Mouse (Mus musculus): ENCODE results near the gene Bnc2. TPM values are rescaled to one million over a fixed set of nuclear protein-coding genes. Genes with fewer than 3 reads are reported as not detected.

Bnc2 gene
- polyA plus RNA-seq, 1 experiment = 7.4 TPM

DNA sequence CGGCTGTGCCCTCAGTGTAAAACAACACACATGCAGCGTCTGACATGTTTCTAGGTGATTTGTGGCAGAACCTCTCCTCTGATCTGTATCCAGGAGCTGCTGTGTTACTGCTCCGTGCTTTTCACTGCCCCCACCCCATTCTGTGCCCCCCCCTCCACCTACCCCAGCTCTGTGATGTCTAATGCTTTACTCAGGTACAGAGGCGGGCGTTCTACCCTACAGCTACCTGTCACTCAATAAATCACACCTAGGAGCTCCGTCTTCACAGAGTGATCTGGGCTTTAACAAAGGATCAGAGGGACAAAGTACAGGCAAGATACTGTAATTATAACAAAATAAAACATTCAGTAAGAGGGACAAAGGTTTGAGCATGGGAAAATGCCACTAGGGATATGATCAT is 192.4 kb downstream of the Bnc2 start:
- Histone ChIP-seq H3K4me3 (replicated peaks; ENCODE audit: extremely low read depth, low read depth, low read length) (no peak overlapping the region), H3K4me1 (ENCODE audit: control insufficient read depth, insufficient read depth, low read length) (no peaks in the 10 kb centered on the region)
- no peak for DNase-seq
- TF ChIP-seq CTCF (IDR thresholded peaks at IDR 0.05; ENCODE audit: insufficient read depth, low read length) (no peak), POLR2A (IDR thresholded peaks at IDR 0.05; ENCODE audit: borderline replicate concordance, extremely low read depth, low read depth, low read length) (no peak)
- WGBS = 69% methylated on average over 6 of the region's 6 CpGs

DNA sequence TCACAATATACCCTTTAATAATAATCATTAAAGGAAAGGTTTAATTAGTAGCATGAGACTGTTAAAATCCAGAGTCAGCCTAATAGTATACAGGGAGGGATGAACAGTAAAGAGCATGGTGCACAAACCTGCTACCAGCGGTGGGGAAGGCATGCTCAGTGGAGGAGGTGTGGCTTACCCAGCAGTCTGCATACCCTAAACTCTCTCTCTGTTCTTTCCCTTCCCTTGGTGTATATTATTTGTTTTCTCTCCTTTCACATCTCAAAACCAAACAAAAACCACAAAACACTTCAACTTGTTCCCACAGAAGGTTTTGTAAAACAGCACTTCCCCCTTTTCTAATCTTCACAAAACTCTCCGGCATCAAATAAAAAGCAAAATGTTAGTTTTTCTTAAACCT is 202.4 kb downstream of the Bnc2 start:
- 57% methylated on average over 2 of the region's 2 CpGs for WGBS
- TF ChIP-seq POLR2A (IDR thresholded peaks at IDR 0.05; ENCODE audit: borderline replicate concordance, extremely low read depth, low read depth, low read length) = no peak
- no peak for TF ChIP-seq CTCF (IDR thresholded peaks at IDR 0.05; ENCODE audit: insufficient read depth, low read length)

DNA sequence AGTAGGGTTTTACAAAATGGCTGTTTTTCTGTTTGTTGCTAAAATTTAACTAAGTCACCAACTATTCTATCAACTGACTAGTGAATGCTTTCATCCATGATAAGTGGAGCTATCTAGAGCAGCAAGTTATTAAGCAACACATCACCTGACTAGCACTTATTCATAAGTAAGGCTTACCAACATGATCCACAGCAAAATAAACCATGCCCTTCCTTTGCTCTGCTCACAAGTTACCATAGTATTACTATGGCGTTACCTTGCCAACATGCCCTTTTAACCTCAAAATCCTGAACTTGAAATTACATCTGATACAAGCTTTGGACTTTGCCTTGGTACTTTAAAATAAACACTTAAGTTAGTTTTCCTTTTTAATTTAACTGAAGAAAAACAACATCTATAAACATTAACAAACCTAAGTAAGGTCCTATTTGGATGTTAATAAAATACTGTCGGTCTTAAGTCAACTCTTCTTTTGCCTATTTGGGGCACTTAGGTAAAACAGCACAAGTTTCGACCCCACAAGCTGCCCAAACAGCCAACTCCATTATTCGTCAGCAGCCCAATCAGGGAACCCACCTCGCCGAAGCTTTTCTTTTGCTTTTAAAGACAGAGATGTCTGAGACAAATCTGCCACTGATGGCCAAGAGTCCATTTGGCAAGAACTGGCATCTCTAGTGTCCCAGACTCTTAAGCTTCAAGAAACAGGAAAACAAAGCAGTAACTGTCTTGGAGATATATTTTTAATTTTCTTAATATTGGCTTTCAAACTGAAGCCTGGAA is 204.8 kb downstream of the Bnc2 start:
- no peaks in the 10 kb centered on the region for H3K4me1 ChIP-seq (ENCODE audit: control insufficient read depth, insufficient read depth, low read length)
- no peak for DNase-seq
- WGBS = 82% methylated on average over 6 of the region's 6 CpGs
- no peak overlapping the region for H3K4me3 ChIP-seq (replicated peaks; ENCODE audit: extremely low read depth, low read depth, low read length)
- TF ChIP-seq POLR2A (IDR thresholded peaks at IDR 0.05; ENCODE audit: borderline replicate concordance, extremely low read depth, low read depth, low read length) = no peak

More for the DNA sequence above, 202.4 kb downstream of the Bnc2 start:
- no peak for DNase-seq
- Histone ChIP-seq H3K4me3 (replicated peaks; ENCODE audit: extremely low read depth, low read depth, low read length) (no peak overlapping the region), H3K4me1 (ENCODE audit: control insufficient read depth, insufficient read depth, low read length) (no peaks in the 10 kb centered on the region)

DNA sequence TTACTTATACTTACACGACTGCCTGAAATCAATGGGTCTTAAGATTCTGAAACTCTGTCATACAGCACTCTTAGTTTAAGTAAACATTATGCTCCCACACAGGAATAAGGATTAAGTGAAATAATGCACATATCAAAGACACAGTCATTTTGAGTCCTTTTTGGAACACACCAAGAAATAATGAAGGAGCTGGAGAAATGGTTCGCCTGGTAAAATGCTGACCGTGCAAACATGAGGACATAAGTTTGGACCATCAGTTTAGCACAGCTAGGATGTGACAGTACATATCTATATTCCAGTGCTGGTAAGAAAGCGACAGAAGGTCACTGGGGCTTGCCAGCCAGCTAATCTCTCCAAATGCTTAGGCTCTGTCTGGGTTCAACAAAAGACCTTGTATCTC is 205.7 kb downstream of the Bnc2 start:
- TF ChIP-seq POLR2A (IDR thresholded peaks at IDR 0.05; ENCODE audit: borderline replicate concordance, extremely low read depth, low read depth, low read length) (no peak), CTCF (IDR thresholded peaks at IDR 0.05; ENCODE audit: insufficient read depth, low read length) (no peak)
- no peak for DNase-seq
- WGBS = 74% methylated on average over 4 of the region's 4 CpGs
- H3K4me1 ChIP-seq (ENCODE audit: control insufficient read depth, insufficient read depth, low read length) = no peaks in the 10 kb centered on the region
- H3K4me3 ChIP-seq (replicated peaks; ENCODE audit: extremely low read depth, low read depth, low read length) = no peak overlapping the region

DNA sequence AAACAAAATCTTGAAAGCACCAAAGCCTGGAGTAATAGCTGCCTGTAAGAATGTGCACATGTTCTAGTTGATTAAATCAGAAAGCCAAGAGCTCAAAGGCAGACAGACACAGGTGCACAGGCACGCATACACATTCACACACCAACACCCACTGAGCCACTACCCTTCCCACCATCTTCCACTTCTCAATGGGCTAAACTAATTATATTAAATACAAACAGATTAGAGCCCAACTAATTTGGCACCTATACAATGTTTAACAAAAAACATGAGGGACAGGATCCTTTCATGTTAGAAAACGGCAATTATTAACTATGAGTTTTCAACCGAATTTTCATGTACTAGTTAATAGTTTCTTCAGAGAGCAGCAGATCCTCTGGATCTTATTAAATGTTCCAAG is 207.4 kb downstream of the Bnc2 start:
- DNase-seq = no peak
- Histone ChIP-seq H3K4me1 (ENCODE audit: control insufficient read depth, insufficient read depth, low read length) (no peaks in the 10 kb centered on the region), H3K4me3 (replicated peaks; ENCODE audit: extremely low read depth, low read depth, low read length) (no peak overlapping the region)
- no peak for TF ChIP-seq POLR2A (IDR thresholded peaks at IDR 0.05; ENCODE audit: borderline replicate concordance, extremely low read depth, low read depth, low read length)
- TF ChIP-seq CTCF (IDR thresholded peaks at IDR 0.05; ENCODE audit: insufficient read depth, low read length) = no peak
- 86% methylated on average over 3 of the region's 3 CpGs for WGBS

DNA sequence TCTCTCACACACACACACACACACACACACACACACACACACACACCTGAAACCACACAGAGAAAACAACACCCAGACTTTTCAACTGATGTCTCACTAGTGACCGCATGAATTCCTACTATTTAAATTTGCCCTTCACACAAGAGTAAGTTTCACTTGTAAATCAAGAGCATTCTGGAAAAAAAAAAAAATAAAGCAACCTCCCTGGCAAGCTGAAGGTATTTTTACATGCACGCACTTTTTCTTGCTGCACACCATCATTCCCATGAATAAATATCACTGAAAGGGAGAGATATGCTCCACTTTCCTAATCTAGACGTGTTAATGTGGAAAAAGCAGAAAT is 216.9 kb downstream of the Bnc2 start:
- TF ChIP-seq POLR2A (IDR thresholded peaks at IDR 0.05; ENCODE audit: borderline replicate concordance, extremely low read depth, low read depth, low read length) (no peak), CTCF (IDR thresholded peaks at IDR 0.05; ENCODE audit: insufficient read depth, low read length) (no peak)
- Histone ChIP-seq H3K4me3 (replicated peaks; ENCODE audit: extremely low read depth, low read depth, low read length) (no peak overlapping the region), H3K4me1 (ENCODE audit: control insufficient read depth, insufficient read depth, low read length) (no peaks in the 10 kb centered on the region)
- 66% methylated on average over 3 of the region's 3 CpGs for WGBS
- DNase-seq = no peak

DNA sequence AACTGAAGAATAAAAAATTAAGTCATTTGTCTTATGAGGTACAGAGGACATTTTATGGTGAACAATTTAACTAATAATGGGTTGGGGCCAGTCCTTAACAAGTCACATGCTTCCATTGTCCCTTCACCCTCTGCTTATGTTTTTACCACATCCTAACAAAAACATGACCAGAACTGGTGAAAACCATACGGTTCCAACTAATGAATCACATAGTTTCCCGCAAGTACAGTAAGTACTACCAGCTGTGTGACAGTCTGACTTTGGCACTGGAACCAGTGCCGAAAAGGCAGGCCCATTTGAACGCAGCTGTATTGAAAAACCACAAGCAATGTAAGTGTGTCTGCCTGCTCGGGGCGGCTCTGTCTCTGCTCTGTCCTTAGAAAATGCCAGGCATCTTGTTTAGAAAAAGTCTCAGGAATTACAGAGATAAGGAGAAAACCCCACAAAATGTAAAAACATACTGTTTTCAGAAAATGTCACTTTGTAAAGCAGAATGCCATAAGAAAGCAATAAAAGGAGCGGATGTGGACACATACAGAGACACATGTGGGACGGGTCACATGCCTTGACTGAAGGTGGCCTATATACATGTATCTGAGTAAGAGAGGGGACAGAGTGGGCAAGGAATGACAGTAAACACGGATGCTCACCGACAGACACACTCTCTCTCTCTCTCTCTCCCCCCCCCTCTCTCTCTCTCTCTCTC is 217.4 kb downstream of the Bnc2 start:
- no peak for DNase-seq
- TF ChIP-seq CTCF (IDR thresholded peaks at IDR 0.05; ENCODE audit: insufficient read depth, low read length) (no peak), POLR2A (IDR thresholded peaks at IDR 0.05; ENCODE audit: borderline replicate concordance, extremely low read depth, low read depth, low read length) (no peak)
- Histone ChIP-seq H3K4me3 (replicated peaks; ENCODE audit: extremely low read depth, low read depth, low read length) (no peak overlapping the region), H3K4me1 (ENCODE audit: control insufficient read depth, insufficient read depth, low read length) (no peaks in the 10 kb centered on the region)
- 64% methylated on average over 10 of the region's 10 CpGs for WGBS

DNA sequence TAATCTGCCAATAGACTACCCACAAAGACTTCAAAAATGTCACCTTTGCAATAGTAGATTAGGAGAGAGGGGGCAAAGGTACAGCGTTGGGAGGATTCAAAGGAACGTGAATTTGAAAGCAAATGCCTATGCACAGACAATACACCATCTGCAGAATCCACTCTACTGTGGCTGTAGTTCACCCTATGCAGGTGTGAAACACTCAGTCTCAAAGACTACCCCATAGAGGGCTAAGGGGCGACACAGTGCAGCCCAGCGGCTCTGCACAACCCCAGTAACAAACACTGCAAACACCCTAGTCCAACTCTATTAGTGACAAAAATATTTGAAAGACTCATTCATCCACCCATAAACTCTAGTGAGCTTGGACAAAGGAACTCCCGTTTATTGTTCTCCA is 218.2 kb downstream of the Bnc2 start:
- Histone ChIP-seq H3K4me3 (replicated peaks; ENCODE audit: extremely low read depth, low read depth, low read length) (no peak overlapping the region), H3K4me1 (ENCODE audit: control insufficient read depth, insufficient read depth, low read length) (no peaks in the 10 kb centered on the region)
- WGBS = 74% methylated on average over 5 of the region's 5 CpGs
- no peak for DNase-seq
- TF ChIP-seq CTCF (IDR thresholded peaks at IDR 0.05; ENCODE audit: insufficient read depth, low read length) (no peak), POLR2A (IDR thresholded peaks at IDR 0.05; ENCODE audit: borderline replicate concordance, extremely low read depth, low read depth, low read length) (no peak)

DNA sequence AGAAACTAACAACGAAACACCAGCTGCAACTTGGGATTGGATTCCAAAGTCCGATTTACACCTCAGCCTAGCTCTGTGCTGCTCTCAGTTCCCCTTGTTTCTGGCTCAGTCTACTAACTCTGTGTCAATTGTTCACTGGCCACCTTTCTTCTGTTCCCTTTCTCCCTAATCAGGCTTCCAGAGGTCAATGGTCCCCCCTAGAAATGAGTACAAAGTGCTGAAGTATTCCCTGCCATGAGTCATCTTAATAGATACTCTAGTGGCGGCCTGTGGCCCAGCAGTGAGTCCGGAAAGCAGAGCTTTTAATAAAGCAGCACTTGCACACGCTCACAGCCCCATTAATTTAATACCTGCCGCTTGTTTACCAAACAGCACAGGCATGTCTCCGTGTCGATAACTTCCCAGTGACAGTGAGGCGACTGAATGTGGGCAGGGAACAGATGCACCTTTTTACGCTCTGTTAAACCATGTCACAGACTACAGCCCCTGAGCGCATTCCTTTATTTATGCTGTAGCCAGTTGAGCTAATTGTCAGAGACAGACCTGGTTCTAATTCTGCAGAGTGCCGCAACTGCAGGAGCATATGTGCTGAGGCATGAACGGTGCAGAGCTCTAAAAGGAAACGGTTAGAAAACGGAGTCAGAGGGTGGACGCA is 218.8 kb downstream of the Bnc2 start:
- Histone ChIP-seq H3K4me1 (ENCODE audit: control insufficient read depth, insufficient read depth, low read length) (no peaks in the 10 kb centered on the region), H3K4me3 (replicated peaks; ENCODE audit: extremely low read depth, low read depth, low read length) (no peak overlapping the region)
- WGBS = 89% methylated on average over 16 of the region's 16 CpGs
- no peak for DNase-seq
- no peak for TF ChIP-seq POLR2A (IDR thresholded peaks at IDR 0.05; ENCODE audit: borderline replicate concordance, extremely low read depth, low read depth, low read length)
- no peak for TF ChIP-seq CTCF (IDR thresholded peaks at IDR 0.05; ENCODE audit: insufficient read depth, low read length)
